Mouse (Mus musculus) yolk sac, embryonic 10.5 days (tissue): ENCODE data around the gene Fam3b.

Experiments used
- DNase-seq: peaks from one replicate; pipeline ENCODE4 v3.0.0-alpha.2; 2017; ENCODE audit warnings: low spot score

The Fam3b gene

GRCm38 (mm10) chr16:97492369-97492768 lies 22.2 kb downstream of the Fam3b start:
- DNase-seq = no peak

DNA sequence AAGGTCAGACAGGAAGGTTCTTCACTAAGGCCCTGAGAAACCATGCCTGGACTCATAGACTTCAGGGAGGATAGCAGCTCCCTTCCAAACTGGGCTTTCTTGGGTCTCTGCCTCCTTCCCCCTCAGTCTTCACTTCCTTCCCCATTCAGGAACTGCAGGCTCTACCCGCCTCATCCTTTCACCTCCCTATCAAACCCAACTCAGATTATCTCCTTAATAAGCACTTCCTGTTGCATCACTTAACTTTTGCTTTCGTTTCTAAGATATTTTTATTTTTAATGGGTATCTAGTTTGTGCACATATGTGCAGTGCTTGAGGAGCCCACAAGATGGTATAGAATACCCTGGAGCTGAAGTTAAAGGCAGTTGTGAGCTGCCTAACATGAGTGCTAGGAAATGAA lies 36.0 kb downstream of the Fam3b start:
- no peak for DNase-seq

DNA sequence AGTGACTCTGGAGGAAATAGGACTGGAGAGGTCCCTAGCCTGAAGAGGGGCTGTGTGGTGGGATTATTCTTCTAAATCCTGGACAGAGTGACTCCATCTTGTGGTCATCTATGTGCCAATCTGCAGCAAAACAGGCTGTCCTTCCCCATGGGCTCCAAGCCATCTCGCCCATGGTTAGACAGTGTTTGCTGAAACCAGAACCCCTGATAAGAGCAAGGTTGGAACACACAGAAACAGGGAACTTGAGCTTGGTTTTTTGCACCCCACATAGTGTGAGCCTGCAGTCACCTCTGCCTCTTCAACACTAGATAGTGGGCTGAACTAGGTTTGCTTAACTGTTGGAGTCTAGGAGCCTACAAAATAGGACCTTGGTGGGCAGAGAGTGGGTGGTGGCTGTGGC lies 38.1 kb downstream of the Fam3b start:
- no peak for DNase-seq

DNA sequence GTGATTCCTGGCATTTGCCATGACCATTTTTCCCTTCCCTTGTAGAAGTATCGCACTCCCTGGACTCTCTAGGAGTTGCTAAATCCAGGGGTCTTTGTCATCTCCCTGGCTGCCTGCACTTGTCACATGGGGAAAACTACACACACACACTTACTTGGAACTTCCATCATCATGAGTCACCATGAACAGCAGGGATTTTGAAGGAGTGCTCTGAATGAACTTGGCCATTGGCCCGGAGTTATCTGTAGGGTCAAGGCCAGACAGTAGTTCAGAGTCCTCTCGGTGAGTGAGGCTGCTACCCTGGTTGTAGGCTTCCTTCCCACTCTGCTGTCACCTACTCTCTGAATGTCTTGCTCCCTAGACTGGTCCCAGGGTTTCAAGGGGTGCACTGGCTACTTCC lies 39.0 kb downstream of the Fam3b start:
- no peak for DNase-seq

- DNase-seq = no peak
Observed at GRCm38 (mm10) chr16:97474671-97475070, 39.9 kb downstream of the Fam3b start.

DNA sequence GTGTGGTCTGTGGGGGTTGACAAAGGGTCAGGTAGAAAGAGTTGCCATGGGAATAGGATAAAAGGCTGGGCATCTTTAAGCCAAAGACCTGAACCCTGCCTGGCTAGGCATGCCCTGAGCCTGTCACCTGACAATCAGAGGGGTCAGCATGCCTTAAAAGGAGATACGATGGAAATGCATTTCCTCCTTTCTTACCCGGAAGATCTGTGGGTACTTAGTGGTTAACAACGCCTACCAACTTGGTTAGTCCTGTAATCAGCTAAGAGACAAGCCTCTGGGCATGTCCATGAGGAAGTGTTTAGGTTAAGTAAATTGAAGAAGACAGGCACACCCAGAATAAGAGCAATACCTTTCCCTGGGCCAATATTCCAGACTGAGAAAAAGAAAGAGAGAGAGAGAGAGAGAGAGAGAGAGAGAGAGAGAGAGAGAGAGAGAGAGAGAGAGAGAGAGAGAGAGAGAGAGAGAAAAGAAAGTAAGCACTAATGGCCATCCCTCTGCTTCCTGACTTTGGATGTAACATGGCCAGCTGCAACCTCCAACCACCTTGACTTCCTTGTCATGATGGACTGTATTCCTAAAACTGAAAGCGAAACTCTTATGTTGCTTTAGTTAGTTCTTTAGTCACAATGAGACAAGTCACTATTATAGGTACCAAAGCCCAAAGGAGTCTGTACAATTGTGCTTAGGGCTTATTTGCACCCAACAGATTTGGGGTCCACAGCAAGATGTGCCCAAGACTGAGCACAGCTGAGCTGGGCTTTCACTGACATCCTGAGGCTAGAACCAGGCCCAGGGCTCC lies 46.4 kb downstream of the Fam3b start:
- no peak for DNase-seq

- no peak for DNase-seq
Observed at GRCm38 (mm10) chr16:97467472-97467871, 47.1 kb downstream of the Fam3b start.

DNA sequence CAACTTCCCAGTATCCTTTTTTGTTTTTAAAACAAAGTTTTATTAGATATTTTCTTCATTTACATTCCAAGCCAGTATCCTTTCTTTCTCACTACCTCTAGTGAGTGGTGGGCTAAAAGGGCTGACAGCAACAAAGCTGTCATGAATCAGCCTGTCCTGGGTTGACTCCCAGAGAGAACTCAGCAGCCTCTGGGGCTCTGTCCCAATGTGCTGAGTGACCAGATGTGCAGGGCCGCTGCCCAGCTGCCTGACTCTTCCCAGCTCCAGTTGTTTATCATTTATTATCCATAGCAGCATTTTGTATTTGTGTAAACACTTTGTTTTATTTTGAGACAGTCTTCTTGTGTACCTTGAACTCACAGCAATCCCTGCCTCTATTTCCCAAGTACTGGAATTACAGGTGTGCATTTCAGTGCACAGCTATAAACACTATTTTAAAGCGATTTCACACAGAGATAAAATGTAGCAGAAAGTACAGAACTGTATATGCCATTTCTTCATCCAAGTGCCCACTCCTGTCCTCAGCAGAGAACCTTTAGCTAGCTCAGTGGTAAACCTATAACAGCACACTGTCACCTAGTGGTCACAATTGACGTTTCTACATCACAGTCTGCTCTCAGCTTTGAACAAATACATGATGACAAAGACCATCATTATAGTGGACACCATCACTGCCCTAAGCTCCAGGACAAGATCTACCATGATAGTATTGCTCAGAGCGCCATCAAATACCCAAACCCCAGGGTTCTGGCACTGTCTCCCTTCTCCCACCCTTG lies 48.2 kb downstream of the Fam3b start:
- peak; percentile 6 for DNase-seq

- no peak for DNase-seq
Observed at GRCm38 (mm10) chr16:97462481-97463181, 52.0 kb downstream of the Fam3b start, which contains the start of gene Mx1. Mx1 (minus strand) TSS chr16:97462907.

GRCm38 (mm10) chr16:97461271-97461670 lies 53.3 kb downstream of the Fam3b start:
- DNase-seq = no peak

DNA sequence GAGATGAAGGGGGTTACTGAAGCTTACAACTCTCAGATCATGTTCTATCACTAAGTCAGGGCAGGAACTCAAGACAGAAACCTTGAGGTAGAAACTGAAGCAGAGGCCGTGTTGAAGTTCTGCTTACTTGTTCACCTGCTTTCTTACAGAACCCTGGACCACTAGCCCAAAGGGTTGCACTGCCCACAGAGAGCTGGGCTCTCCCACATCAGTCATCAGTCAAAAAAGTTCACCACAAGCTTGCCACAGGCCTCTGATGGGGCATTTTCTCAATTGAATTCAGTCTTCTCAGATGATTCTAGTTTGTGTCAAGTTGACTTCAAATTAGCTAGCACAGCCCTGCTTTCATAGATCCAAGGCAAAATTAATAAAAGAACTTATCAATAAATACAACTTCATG lies 54.8 kb downstream of the Fam3b start:
- no peak for DNase-seq

GRCm38 (mm10) chr16:97447386-97447785 lies 67.2 kb downstream of the Fam3b start:
- no peak for DNase-seq

GRCm38 (mm10) chr16:97443670-97444263 lies 70.8 kb downstream of the Fam3b start:
- peak; percentile 36 for DNase-seq

DNA sequence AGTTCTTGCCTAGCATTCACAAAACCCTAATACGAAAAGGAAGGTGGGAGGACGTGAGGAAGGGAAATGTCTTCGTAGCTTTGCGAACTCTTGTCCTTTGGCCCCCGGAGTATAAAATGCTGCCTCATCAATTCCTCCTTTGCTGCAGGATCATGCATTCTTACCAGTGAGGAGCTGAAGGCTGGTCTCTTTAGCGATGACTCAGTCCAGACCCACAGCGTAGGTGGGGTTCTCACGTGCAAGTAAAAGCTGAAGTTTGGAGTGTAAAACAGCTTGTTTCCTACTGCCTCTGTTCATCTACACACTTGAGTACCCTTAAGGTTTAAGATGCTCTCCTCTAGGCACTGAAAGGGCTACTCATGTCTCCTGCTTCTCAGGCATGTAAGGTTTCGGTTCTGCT lies 72.6 kb downstream of the Fam3b start:
- DNase-seq = peak; percentile 10

- DNase-seq = no peak
Observed at GRCm38 (mm10) chr16:97438191-97438590, 76.4 kb downstream of the Fam3b start.

DNA sequence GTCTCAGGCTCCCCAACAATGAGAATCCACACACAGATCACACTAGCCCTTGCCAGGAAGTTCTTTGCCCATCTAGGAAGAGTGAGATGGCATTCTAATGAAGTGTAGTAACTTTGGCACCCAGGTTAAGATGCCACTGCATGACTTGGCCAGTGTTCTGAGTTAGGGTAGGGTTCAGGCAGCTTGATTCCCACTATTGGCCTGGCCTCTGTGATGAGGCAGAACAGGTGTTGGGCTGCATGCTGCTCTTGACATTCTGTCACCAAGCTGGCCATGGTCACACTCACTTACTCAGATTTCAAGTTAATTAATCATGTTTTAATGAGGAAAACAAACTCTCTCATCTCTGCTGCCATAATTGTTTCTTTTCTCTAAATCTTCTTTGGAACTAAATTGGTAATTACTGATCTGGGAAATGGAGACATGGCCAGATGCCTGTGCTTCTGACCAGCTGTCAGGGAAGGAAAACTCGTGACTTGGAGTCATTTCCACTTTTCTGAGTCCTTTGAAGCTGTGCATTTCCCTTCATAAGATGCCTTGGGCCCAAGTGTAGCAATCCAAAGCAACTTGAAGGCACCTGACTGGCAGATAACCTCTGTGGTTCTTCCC lies 77.1 kb downstream of the Fam3b start:
- DNase-seq = no peak

- no peak for DNase-seq
Observed at GRCm38 (mm10) chr16:97434206-97434605, 80.4 kb downstream of the Fam3b start.

GRCm38 (mm10) chr16:97431328-97431727 lies 83.3 kb downstream of the Fam3b start:
- DNase-seq = no peak

- no peak for DNase-seq
Observed at GRCm38 (mm10) chr16:97430091-97430490, 84.5 kb downstream of the Fam3b start.

GRCm38 (mm10) chr16:97428026-97428425 lies 86.6 kb downstream of the Fam3b start:
- no peak for DNase-seq

- no peak for DNase-seq
Observed at GRCm38 (mm10) chr16:97423627-97424026, 91.0 kb downstream of the Fam3b start.

DNA sequence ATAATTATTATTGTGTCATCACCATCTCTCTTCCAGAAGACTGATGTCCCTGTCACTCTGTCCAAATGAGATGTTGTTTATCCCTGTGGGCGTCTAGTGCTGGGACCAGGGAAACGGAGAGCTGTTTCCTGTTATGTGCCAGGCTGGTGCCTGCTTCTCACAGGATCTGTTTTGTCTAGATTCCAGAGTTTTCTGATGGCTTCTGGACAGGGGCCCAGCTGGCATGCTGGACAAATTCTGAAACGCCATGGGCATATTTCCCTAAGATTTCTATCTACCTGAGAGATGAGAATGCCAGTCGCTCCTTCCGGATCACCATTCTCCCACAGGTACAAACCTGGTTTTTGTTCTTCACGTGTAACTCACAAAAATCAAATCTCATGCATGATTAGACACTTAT lies 92.9 kb downstream of the Fam3b start:
- no peak for DNase-seq
